Mouse (Mus musculus) spleen, adult 2 months (tissue): ENCODE measurements around the gene Phykpl. TPM values are rescaled to one million over a fixed set of nuclear protein-coding genes. Genes with fewer than 3 reads are reported as not detected.
"Not testable (repeated sequence)": the region's sequence is repeated elsewhere in the genome, so short reads cannot be mapped to it uniquely, and the experiment has no call there.

Experiments
- DNase-seq, 2 experiments: peaks; one replicate each; pipeline versions ENCODE4 v3.0.0 to v3.0.0-alpha.2; 2012 to 2021; ENCODE audit warnings: low spot score in 2 of 2, low read depth in 1 of 2
- H3K27ac ChIP-seq: fragments of 200-500 bp; 2 replicates; pipeline ENCODE4 v1.5.1; 2012; ENCODE audit warnings: low read length, inconsistent platforms; ENCODE audit not compliant: insufficient read depth
- H3K27me3 ChIP-seq: fragments of 200-500 bp; 2 replicates; pipeline ENCODE4 v1.6.1; 2012; ENCODE audit warnings: mild to moderate bottlenecking, moderate library complexity, low read length, inconsistent platforms; ENCODE audit not compliant: control insufficient read depth, insufficient read depth
- H3K36me3 ChIP-seq: fragments of 200-500 bp; 2 replicates; pipeline ENCODE4 v1.6.1; 2012; ENCODE audit warnings: mild to moderate bottlenecking, low read length, inconsistent platforms; ENCODE audit not compliant: control insufficient read depth, insufficient read depth
- H3K4me1 ChIP-seq: fragments of 200-500 bp; 2 replicates; pipeline ENCODE4 v1.6.1; 2011; ENCODE audit warnings: inconsistent platforms; ENCODE audit not compliant: control insufficient read depth, insufficient read depth, insufficient read length
- H3K4me3 ChIP-seq: fragments of 200-500 bp; 2 replicates; pipeline ENCODE4 v1.5.1; 2011; ENCODE audit warnings: mild to moderate bottlenecking, inconsistent platforms; ENCODE audit not compliant: insufficient read depth, insufficient read length; ENCODE audit errors: extremely low read depth
- CTCF ChIP-seq: fragments of 200-500 bp; IDR thresholded peaks from 2 replicates; pipeline ENCODE4 v1.5.1; 2011; ENCODE audit warnings: mild to moderate bottlenecking, inconsistent platforms; ENCODE audit not compliant: insufficient read depth, insufficient read length, insufficient replicate concordance; ENCODE audit errors: extremely low read depth
- POLR2A ChIP-seq: fragments of 200-500 bp; IDR thresholded peaks from 2 replicates; pipeline ENCODE4 v1.6.1; 2011; ENCODE audit warnings: low read depth, low read length, inconsistent platforms
- WGBS: fragments of 180-500 bp; shearing (Covaris S2); methylation state at CpG from one replicate; pipeline ENCODE4 v1.1.7; 2018; 5-methylcytosine and 5-hydroxymethylcytosine counted together
- polyA plus RNA-seq: library from polyadenylated mRNA; depleted of rRNA; stranded (reverse); fragments of >200 nt; gene quantifications from 2 replicates; pipeline ENCODE4 v1.2.3, GENCODE M21; 2012

Gene Phykpl
- polyA plus RNA-seq, 1 experiment = 13.2 TPM

DNA sequence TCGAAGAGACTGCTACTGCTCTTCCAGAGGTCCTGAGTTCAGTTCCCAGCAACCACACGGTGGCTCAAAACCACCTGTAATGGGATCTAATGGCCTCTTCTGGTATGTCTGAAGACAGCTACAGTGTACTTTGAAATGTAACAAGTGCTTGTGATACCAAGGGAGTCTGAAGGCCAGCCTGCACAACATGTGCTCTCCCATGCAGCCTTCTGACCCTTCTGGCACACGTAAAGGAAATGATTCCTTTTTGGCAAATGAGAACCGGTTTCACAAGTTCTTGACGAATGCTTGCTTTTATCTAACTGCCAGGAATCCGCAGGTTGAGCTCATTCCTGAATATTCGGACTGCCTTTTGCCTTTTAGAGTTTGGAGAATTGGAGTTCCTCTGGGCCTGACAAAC is 30.6 kb downstream of the Phykpl start:
- Histone ChIP-seq H3K27me3 (no peaks in the 10 kb centered on the region), H3K4me3 (peak overlapping the region; percentile 61; the same call in 1 of the 2 replicates)
- no peak for DNase-seq

DNA sequence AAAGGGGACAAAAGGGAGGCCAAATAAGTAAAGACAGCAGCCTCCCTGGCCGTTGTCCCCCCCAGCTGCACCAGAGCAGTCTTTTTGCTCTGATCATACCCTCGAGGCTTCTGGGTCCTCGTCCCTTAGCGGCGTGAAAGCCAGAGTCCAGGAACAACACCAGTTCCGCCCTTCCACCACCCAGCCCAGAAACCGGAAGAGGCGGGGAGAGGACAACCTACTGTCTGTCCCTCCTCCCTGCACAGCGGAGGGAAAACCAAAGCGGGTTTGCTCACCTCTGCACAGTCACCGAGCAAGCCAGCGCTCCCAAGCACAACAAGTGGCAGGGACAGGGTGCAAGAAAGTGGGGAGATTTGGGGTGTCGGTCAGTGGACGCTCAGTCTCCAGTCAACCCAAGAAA is 31.0 kb downstream of the Phykpl start:
- H3K27me3 ChIP-seq = no peaks in the 10 kb centered on the region
- peaks cover 2% of the 10 kb centered on the region; the same call in 1 of the 2 replicates for H3K4me1 ChIP-seq
- H3K36me3 ChIP-seq = no peaks in the 10 kb centered on the region
- peak overlapping the region; percentile 61 for H3K4me3 ChIP-seq
- DNase-seq = peak in 1 of 2 experiments; percentile 64
- peak overlapping the region; percentile 89 for H3K27ac ChIP-seq
- WGBS = under 1% methylated on average over 14 of the region's 14 CpGs
- TF ChIP-seq CTCF = no peak
- TF ChIP-seq POLR2A = peak; percentile 83

More for the DNA sequence above, 30.6 kb downstream of the Phykpl start:
- 34% methylated on average over 7 of the region's 7 CpGs for WGBS
- TF ChIP-seq CTCF (no peak), POLR2A (no peak)
- Histone ChIP-seq H3K4me1 (peaks cover 2% of the 10 kb centered on the region; the same call in 1 of the 2 replicates), H3K27ac (peak overlapping the region; percentile 89), H3K36me3 (no peaks in the 10 kb centered on the region)

GRCm38 (mm10) chr11:51616113-51616512 is 31.6 kb downstream of the Phykpl start:
- H3K27me3 ChIP-seq, H3K27ac ChIP-seq, H3K4me3 ChIP-seq, H3K4me1 ChIP-seq, H3K36me3 ChIP-seq, DNase-seq: not testable (repeated sequence)
- 90% methylated on average over 7 of the region's 7 CpGs for WGBS

- DNase-seq = peak; percentile 53 to 70
- Histone ChIP-seq H3K27me3 (no peaks in the 10 kb centered on the region), H3K36me3 (peaks cover 2% of the 10 kb centered on the region), H3K4me3 (no peak overlapping the region), H3K27ac (no peak overlapping the region), H3K4me1 (peaks cover 2% of the 10 kb centered on the region; the same call in 1 of the 2 replicates)
- 1% methylated on average over 4 of the region's 4 CpGs for WGBS
- TF ChIP-seq POLR2A (no peak), CTCF (peak; percentile 75; the same call in 1 of the 2 replicates)
Observed at GRCm38 (mm10) chr11:51617693-51618092, 33.1 kb downstream of the Phykpl start.

GRCm38 (mm10) chr11:51618894-51619408 is 34.4 kb downstream of the Phykpl start:
- TF ChIP-seq CTCF = no peak
- TF ChIP-seq POLR2A = no peak
- WGBS = 29% methylated on average over 8 of the region's 8 CpGs
- H3K4me1 ChIP-seq = peaks cover 2% of the 10 kb centered on the region; the same call in 1 of the 2 replicates
- no peak overlapping the region for H3K27ac ChIP-seq
- no peaks in the 10 kb centered on the region for H3K27me3 ChIP-seq
- peak overlapping the region; percentile 87 for H3K4me3 ChIP-seq
- DNase-seq = no peak
- H3K36me3 ChIP-seq = peaks cover 14% of the 10 kb centered on the region

DNA sequence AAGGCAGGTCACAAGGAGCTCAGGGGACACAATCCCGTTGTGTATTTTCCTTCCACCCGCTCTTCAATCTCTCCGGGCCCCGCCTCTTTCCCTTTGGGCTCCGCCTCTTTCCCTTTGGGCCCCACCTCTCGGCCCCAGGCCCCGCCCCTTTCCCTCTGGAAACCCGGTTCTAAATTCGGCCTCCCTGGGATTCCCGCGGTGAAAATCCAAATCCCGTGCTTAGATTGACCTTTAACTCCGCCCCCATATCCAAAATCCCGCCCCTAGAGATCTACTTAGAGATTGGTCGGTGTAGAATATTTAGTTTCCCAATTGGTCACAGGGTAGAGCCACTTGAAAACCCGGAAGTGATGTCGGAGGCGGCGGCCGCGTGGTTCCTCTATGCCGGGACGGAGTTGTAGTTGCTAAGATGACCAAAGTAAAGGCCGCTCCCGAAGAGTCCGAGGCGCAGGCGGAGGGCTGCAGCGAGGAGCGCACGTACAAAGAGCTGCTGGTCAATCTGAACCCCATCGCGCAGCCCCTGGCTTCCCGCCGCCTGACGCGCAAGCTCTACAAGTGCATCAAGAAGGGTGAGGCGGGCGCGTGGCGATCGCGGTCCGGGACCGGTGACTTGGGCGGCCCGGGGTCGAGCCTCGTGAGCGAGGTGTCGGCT is 35.0 kb downstream of the Phykpl start, which contains the start of gene Nhp2:
TSS of gene Nhp2 (plus strand) at position 327 of the 652 bp plus-strand sequence.
- TF ChIP-seq CTCF = no peak
- no peak for TF ChIP-seq POLR2A
- DNase-seq = peak; percentile 81 to 89
- Histone ChIP-seq H3K4me3 (peak within 1 kb of the TSS; percentile 87), H3K36me3 (peaks cover 20% of the 10 kb centered on the region), H3K27me3 (no peaks in the 10 kb centered on the region), H3K4me1 (peaks cover 2% of the 10 kb centered on the region; the same call in 1 of the 2 replicates), H3K27ac (peak within 1 kb of the TSS; percentile 50; the same call in 1 of the 2 replicates)
- WGBS = under 1% methylated on average over 51 of the region's 51 CpGs

DNA sequence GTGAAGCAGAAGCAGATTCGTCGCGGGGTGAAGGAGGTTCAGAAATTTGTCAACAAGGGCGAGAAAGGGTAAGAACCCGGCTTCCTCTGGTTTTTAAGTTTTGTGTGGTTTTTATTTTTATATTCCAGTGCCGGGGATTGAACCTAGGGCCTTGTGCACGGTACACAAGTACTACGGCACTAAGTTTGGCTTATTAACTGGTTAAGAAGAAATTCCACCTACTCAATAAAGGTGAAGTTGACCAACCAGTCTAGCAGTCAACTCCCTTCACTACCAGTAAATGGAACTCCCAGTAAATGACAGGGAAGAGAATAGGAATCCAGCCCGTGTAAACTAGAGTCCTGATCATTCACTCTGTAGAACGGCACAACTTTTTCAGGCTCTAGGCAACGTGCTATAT is 35.5 kb downstream of the Phykpl start:
- peaks cover 1% of the 10 kb centered on the region; the same call in 1 of the 2 replicates for H3K4me1 ChIP-seq
- H3K27ac ChIP-seq = peak overlapping the region; percentile 50; the same call in 1 of the 2 replicates

More for the DNA sequence above, 35.5 kb downstream of the Phykpl start:
- H3K4me3 ChIP-seq = peak overlapping the region; percentile 87
- no peak for DNase-seq
- H3K27me3 ChIP-seq = no peaks in the 10 kb centered on the region
- TF ChIP-seq POLR2A (no peak), CTCF (no peak)
- peaks cover 24% of the 10 kb centered on the region for H3K36me3 ChIP-seq
- WGBS = under 1% methylated on average over 11 of the region's 11 CpGs
